Mouse (Mus musculus) liver, adult 2 months (tissue): ENCODE measurements at regions not wholly inside any gene's neighbourhood (a gene's known extent, or its start where the extent isn't known, plus 50 kb on each side); places are given as distances from the start of the nearest gene placed in this dataset.

Experiments used
- DNase-seq: peaks from one replicate; pipeline ENCODE4 v3.0.0-alpha.2; 2011; ENCODE audit warnings: low read depth, low spot score; ENCODE audit errors: extremely low read depth
- H3K27ac ChIP-seq: fragments of 200-500 bp; replicated peaks from 2 replicates; pipeline ENCODE4 v1.5.1; 2012; ENCODE audit warnings: low read depth, mild to moderate bottlenecking, control low read depth, inconsistent platforms, low read length; ENCODE audit not compliant: insufficient read depth
- H3K27me3 ChIP-seq: fragments of 200-500 bp; 2 replicates; pipeline ENCODE4 v1.6.1; 2012; ENCODE audit warnings: mild to moderate bottlenecking, moderate library complexity, low read length, inconsistent platforms; ENCODE audit not compliant: control insufficient read depth, insufficient read depth
- H3K36me3 ChIP-seq: fragments of 200-500 bp; 2 replicates; pipeline ENCODE4 v1.6.1; 2012; ENCODE audit warnings: low read length, inconsistent platforms; ENCODE audit not compliant: control insufficient read depth, insufficient read depth
- H3K4me1 ChIP-seq: fragments of 200-500 bp; 2 replicates; pipeline ENCODE4 v1.6.1; 2011; ENCODE audit warnings: low read length; ENCODE audit not compliant: control insufficient read depth, insufficient read depth
- H3K4me3 ChIP-seq: fragments of 200-500 bp; 2 replicates; pipeline ENCODE4 v1.5.1; 2011; ENCODE audit warnings: low read depth, mild to moderate bottlenecking, control low read depth, low read length, moderate library complexity; ENCODE audit not compliant: insufficient read depth
- H3K79me2 ChIP-seq: fragments of 200-500 bp; 2 replicates; pipeline ENCODE4 v1.6.1; 2012; ENCODE audit warnings: inconsistent platforms, mild to moderate bottlenecking, low read length, moderate library complexity; ENCODE audit not compliant: control insufficient read depth, insufficient read depth
- H3K9ac ChIP-seq: fragments of 200-500 bp; 2 replicates; pipeline ENCODE4 v1.6.1; 2012; ENCODE audit warnings: low read depth, mild to moderate bottlenecking, control low read depth, inconsistent platforms, low read length
- CTCF ChIP-seq: fragments of 200-500 bp; IDR thresholded peaks from 2 replicates; pipeline ENCODE4 v1.5.1; 2011; ENCODE audit warnings: low read depth, low read length, control low read depth
- POLR2A ChIP-seq: fragments of 200-500 bp; IDR thresholded peaks from 2 replicates; pipeline ENCODE4 v1.6.1; 2011; ENCODE audit warnings: low read length, control low read depth; ENCODE audit not compliant: insufficient read depth; ENCODE audit errors: extremely low read depth
- WGBS: fragments of 180-500 bp; shearing (Covaris S2); methylation state at CpG from one replicate; pipeline ENCODE4 v1.1.7; 2018; 5-methylcytosine and 5-hydroxymethylcytosine counted together

- no peaks in the 10 kb centered on the region for H3K27me3 ChIP-seq
- no peak for DNase-seq
- no peaks in the 10 kb centered on the region for H3K79me2 ChIP-seq
- H3K4me1 ChIP-seq = no peaks in the 10 kb centered on the region
- no peak for TF ChIP-seq CTCF
- no peak for TF ChIP-seq POLR2A
- H3K9ac ChIP-seq = no peak overlapping the region
- no peaks in the 10 kb centered on the region for H3K36me3 ChIP-seq
- H3K4me3 ChIP-seq = no peak overlapping the region
- no peak overlapping the region for H3K27ac ChIP-seq
- WGBS = 26% methylated on average over 1 of the region's 1 CpGs
Measured at GRCm38 (mm10) chr3:7079073-7079472, 458.8 kb upstream of the 1700008P02Rik start.

GRCm38 (mm10) chr3:7076850-7077249, 456.6 kb upstream of the 1700008P02Rik start:
- Histone ChIP-seq H3K79me2 (no peaks in the 10 kb centered on the region), H3K27me3 (no peaks in the 10 kb centered on the region)
- no peak for DNase-seq

GRCm38 (mm10) chr3:7074488-7074887, 454.2 kb upstream of the 1700008P02Rik start:
- WGBS = 53% methylated on average over 2 of the region's 2 CpGs
- no peaks in the 10 kb centered on the region for H3K36me3 ChIP-seq
- H3K27ac ChIP-seq = no peak overlapping the region
- TF ChIP-seq POLR2A (no peak), CTCF (no peak)
- no peaks in the 10 kb centered on the region for H3K4me1 ChIP-seq
- no peak overlapping the region for H3K4me3 ChIP-seq
- H3K27me3 ChIP-seq = no peaks in the 10 kb centered on the region
- no peaks in the 10 kb centered on the region for H3K79me2 ChIP-seq
- DNase-seq = no peak
- H3K9ac ChIP-seq = no peak overlapping the region

More at GRCm38 (mm10) chr3:7076850-7077249, 456.6 kb upstream of the 1700008P02Rik start:
- 82% methylated on average over 3 of the region's 3 CpGs for WGBS
- no peak overlapping the region for H3K9ac ChIP-seq
- H3K27ac ChIP-seq = no peak overlapping the region
- TF ChIP-seq POLR2A = no peak
- TF ChIP-seq CTCF = no peak
- no peak overlapping the region for H3K4me3 ChIP-seq
- no peaks in the 10 kb centered on the region for H3K36me3 ChIP-seq
- no peaks in the 10 kb centered on the region for H3K4me1 ChIP-seq

- Histone ChIP-seq H3K36me3 (no peaks in the 10 kb centered on the region), H3K27ac (no peak overlapping the region), H3K4me1 (no peaks in the 10 kb centered on the region), H3K27me3 (no peaks in the 10 kb centered on the region), H3K4me3 (no peak overlapping the region), H3K79me2 (no peaks in the 10 kb centered on the region), H3K9ac (no peak overlapping the region)
- 51% methylated on average over 2 of the region's 2 CpGs for WGBS
- no peak for TF ChIP-seq POLR2A
- TF ChIP-seq CTCF = no peak
- DNase-seq = no peak
Measured at GRCm38 (mm10) chr3:7041372-7042057, 421.3 kb upstream of the 1700008P02Rik start.

- no peak for DNase-seq
- WGBS = 66% methylated on average over 2 of the region's 2 CpGs
- Histone ChIP-seq H3K27me3 (no peaks in the 10 kb centered on the region), H3K79me2 (no peaks in the 10 kb centered on the region), H3K4me3 (no peak overlapping the region), H3K9ac (no peak overlapping the region), H3K4me1 (no peaks in the 10 kb centered on the region), H3K27ac (no peak overlapping the region), H3K36me3 (no peaks in the 10 kb centered on the region)
- no peak for TF ChIP-seq POLR2A
- TF ChIP-seq CTCF = no peak
Measured at GRCm38 (mm10) chr3:7035833-7036232, 415.6 kb upstream of the 1700008P02Rik start.

- no peak overlapping the region for H3K27ac ChIP-seq
- H3K27me3 ChIP-seq = no peaks in the 10 kb centered on the region
- H3K79me2 ChIP-seq = no peaks in the 10 kb centered on the region
- no peak for TF ChIP-seq POLR2A
- peak; percentile 29; the same call in 1 of the 2 replicates for TF ChIP-seq CTCF
- H3K9ac ChIP-seq = no peak overlapping the region
- WGBS = 26% methylated on average over 5 of the region's 5 CpGs
- no peaks in the 10 kb centered on the region for H3K4me1 ChIP-seq
- H3K36me3 ChIP-seq = no peaks in the 10 kb centered on the region
- peak; percentile 4 for DNase-seq
- H3K4me3 ChIP-seq = no peak overlapping the region
Measured at GRCm38 (mm10) chr3:7027845-7028244, 407.6 kb upstream of the 1700008P02Rik start.
